Mouse (Mus musculus): ENCODE results near the gene Sprr2h. TPM values are rescaled to one million over a fixed set of nuclear protein-coding genes. Genes with fewer than 3 reads are reported as not detected.

Gene Sprr2h
- total and polyA plus RNA-seq, 3 experiments = not detected

DNA sequence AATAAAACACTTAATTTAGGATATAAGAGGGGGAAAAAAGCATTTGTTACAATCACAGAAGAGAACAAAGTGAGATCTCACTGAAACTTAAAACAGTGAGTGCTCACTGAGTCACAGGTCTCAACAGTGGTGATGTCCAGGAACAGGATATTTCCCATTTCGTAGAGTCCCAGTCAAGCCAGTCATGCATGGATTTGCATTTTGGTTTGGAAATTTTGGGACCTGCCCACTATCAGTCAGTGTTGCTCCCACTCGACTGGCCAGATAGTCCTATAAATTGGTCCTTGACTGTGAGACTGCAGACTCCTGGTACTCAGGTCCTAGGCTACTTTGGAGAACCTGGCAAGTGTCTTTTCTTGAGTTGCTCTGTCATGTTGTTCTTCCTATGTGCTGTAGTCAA, 33.6 kb upstream of the Sprr2h start, which contains the start of gene Sprr2e:
Sprr2e (plus strand) TSS at position 301 of the 400 bp plus-strand sequence.
- TF ChIP-seq ZMIZ1 (IDR thresholded peaks at IDR 0.05; ENCODE audit: low read depth, low read length) = no peak
- no peak for TF ChIP-seq UBTF (IDR thresholded peaks at IDR 0.05; ENCODE audit: borderline replicate concordance, insufficient read depth, low read depth, low read length)
- TF ChIP-seq EP300 (IDR thresholded peaks at IDR 0.05; ENCODE audit: low read depth in 1 of 2, low read length in 2 of 2) = no peak
- no peak for TF ChIP-seq CHD1 (IDR thresholded peaks at IDR 0.05; ENCODE audit: low read depth, low read length)
- no peak for TF ChIP-seq CTCF (IDR thresholded peaks at IDR 0.05 in 2 of 3, conservative IDR thresholded peaks at IDR 0.05 in 1 of 3; ENCODE audit: control insufficient read depth in 1 of 3, insufficient read depth in 1 of 3, low read depth in 2 of 3, low read length in 3 of 3, poor library complexity in 1 of 3, severe bottlenecking in 1 of 3)
- TF ChIP-seq NRF1 (IDR thresholded peaks at IDR 0.05; ENCODE audit: insufficient read depth, low read depth, low read length, poor library complexity, severe bottlenecking) = no peak
- TF ChIP-seq POLR2A (IDR thresholded peaks at IDR 0.05; ENCODE audit: control insufficient read depth in 1 of 2, insufficient read depth in 1 of 2, low read depth in 1 of 2, low read length in 2 of 2, poor library complexity in 1 of 2) = no peak
- no peak for TF ChIP-seq RAD21 (IDR thresholded peaks at IDR 0.05; ENCODE audit: low read depth, low read length)
- no peak for TF ChIP-seq ZC3H11A (IDR thresholded peaks at IDR 0.05; ENCODE audit: low read depth, low read length)
- no peak for DNase-seq (ENCODE audit: low read depth, low spot score)
- Histone ChIP-seq H3K9me3 (replicated peaks; ENCODE audit: insufficient read depth, low read length) (no peaks in the 10 kb centered on the region), H3K36me3 (ENCODE audit: control insufficient read depth in 1 of 2, insufficient read depth in 2 of 2, low read length in 2 of 2) (no peaks in the 10 kb centered on the region), H3K9ac (ENCODE audit: control insufficient read depth, low read depth, low read length, poor library complexity, severe bottlenecking) (no peak within 1 kb of the TSS), H3K4me3 (ENCODE audit: control insufficient read depth in 1 of 2, insufficient read depth in 1 of 2, low read depth in 2 of 2, low read length in 2 of 2) (no peak within 1 kb of the TSS), H3K4me1 (ENCODE audit: control insufficient read depth in 1 of 2, insufficient read depth in 2 of 2, low read length in 2 of 2) (no peaks in the 10 kb centered on the region), H3K79me2 (ENCODE audit: control insufficient read depth, insufficient read depth, low read length, poor library complexity) (no peaks in the 10 kb centered on the region), H3K27me3 (ENCODE audit: control insufficient read depth in 1 of 2, insufficient read depth in 2 of 2, low read length in 2 of 2) (no peaks in the 10 kb centered on the region), H3K27ac (ENCODE audit: control insufficient read depth, low read depth, low read length) (no peak within 1 kb of the TSS)

DNA sequence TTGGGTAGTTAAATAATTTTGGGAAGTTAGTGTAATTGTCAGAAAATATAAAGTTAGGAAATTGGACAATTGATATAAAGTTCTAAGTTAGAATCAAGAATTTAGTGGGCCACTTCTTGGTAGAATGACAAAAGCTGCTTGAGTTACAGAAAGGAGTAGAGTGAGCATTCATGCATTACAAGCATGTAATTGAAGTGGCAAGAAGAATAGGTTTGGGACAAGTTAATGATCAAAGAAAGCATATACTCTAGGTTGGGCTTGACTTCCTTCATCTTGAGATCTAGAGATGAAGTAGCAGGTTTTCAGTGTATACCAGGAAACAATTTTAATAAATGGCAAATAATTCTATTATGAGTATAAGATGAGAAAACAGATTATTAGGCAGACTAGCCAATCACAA, 23.9 kb upstream of the Sprr2h start:
- Histone ChIP-seq H3K9ac (ENCODE audit: control insufficient read depth, low read depth, low read length, poor library complexity, severe bottlenecking) (no peak overlapping the region), H3K27me3 (ENCODE audit: control insufficient read depth in 1 of 2, insufficient read depth in 2 of 2, low read length in 2 of 2) (no peaks in the 10 kb centered on the region), H3K79me2 (ENCODE audit: control insufficient read depth, insufficient read depth, low read length, poor library complexity) (no peaks in the 10 kb centered on the region), H3K4me3 (ENCODE audit: control insufficient read depth in 1 of 2, insufficient read depth in 1 of 2, low read depth in 2 of 2, low read length in 2 of 2) (no peak overlapping the region), H3K9me3 (replicated peaks; ENCODE audit: insufficient read depth, low read length) (no peaks in the 10 kb centered on the region), H3K36me3 (ENCODE audit: control insufficient read depth in 1 of 2, insufficient read depth in 2 of 2, low read length in 2 of 2) (no peaks in the 10 kb centered on the region), H3K4me1 (ENCODE audit: control insufficient read depth in 1 of 2, insufficient read depth in 2 of 2, low read length in 2 of 2) (no peaks in the 10 kb centered on the region), H3K27ac (ENCODE audit: control insufficient read depth, low read depth, low read length) (no peak overlapping the region)
- TF ChIP-seq RCOR1 (IDR thresholded peaks at IDR 0.05; ENCODE audit: low read depth, low read length) (no peak), ZNF384 (IDR thresholded peaks at IDR 0.05; ENCODE audit: low read depth, low read length) (no peak), KAT2A (conservative IDR thresholded peaks at IDR 0.05; ENCODE audit: low read depth, low read length) (no peak), ZC3H11A (IDR thresholded peaks at IDR 0.05; ENCODE audit: low read depth, low read length) (no peak), HCFC1 (IDR thresholded peaks at IDR 0.05; ENCODE audit: low read depth, low read length) (no peak), POLR2AphosphoS2 (IDR thresholded peaks at IDR 0.05; ENCODE audit: low read length) (no peak), MAX (IDR thresholded peaks at IDR 0.05; ENCODE audit: low read length) (no peak), ZKSCAN1 (IDR thresholded peaks at IDR 0.05; ENCODE audit: low read depth, low read length) (no peak), MAFK (IDR thresholded peaks at IDR 0.05; ENCODE audit: borderline replicate concordance, low read depth, low read length) (no peak), SMC3 (IDR thresholded peaks at IDR 0.05; ENCODE audit: low read depth, low read length) (no peak), CHD1 (IDR thresholded peaks at IDR 0.05; ENCODE audit: low read depth, low read length) (no peak), E2F4 (IDR thresholded peaks at IDR 0.05; ENCODE audit: borderline replicate concordance, low read depth, low read length) (no peak), MXI1 (IDR thresholded peaks at IDR 0.05; ENCODE audit: low read depth, low read length) (no peak)
- DNase-seq (ENCODE audit: low read depth, low spot score) = no peak

Data from MEL (cell line).